Mouse (Mus musculus) olfactory bulb, adult 2 months (tissue): ENCODE results near the gene Tmem190.

Source experiments
- CTCF ChIP-seq: fragments of 200-500 bp; IDR thresholded peaks from 2 replicates; pipeline ENCODE4 v1.5.1; 2012; ENCODE audit warnings: low read depth, mild to moderate bottlenecking, low read length, moderate library complexity; ENCODE audit not compliant: insufficient read depth
- POLR2A ChIP-seq: fragments of 200-500 bp; IDR thresholded peaks from 2 replicates; pipeline ENCODE4 v1.6.1; 2012; ENCODE audit warnings: mild to moderate bottlenecking, low read depth, low read length, moderate library complexity; ENCODE audit not compliant: insufficient read depth

DNA sequence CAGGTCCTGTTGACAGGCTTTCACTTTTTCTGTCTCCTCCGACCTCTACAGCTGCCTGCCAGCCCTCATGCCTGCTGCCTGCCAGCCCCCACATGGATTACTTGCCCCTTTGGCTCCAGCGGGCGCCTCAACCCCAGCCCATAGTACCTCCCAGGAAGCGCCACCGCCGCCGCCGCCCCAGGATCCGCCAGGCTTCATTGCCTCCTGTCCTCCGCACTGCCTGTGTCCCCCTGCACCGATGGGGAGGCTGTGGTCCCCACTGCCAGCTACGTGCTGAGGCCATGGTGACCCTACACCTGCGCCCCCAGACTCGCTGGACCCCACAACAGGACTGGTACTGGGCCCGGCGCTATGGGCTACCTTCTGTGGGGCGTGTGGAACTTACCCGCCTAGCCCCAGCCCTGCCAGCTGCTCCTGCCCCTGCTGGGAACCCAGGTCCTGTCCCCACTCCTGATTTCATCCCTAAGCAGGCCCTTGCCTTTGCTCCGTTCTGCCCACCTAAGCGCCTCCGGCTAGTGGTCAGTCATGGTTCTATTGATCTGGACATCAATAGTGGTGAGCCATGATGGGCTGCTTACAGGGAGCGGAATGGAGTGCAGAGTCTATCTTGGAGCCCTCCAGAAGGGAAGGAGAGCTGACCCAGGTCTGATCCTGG, 36.3 kb upstream of the Tmem190 start:
- TF ChIP-seq CTCF (no peak), POLR2A (no peak)
